Mouse (Mus musculus): ENCODE data around the gene Chchd5. TPM values are rescaled to one million over a fixed set of nuclear protein-coding genes. Genes with fewer than 3 reads are reported as not detected.

Gene Chchd5
- 15.7 and 19.4 TPM in 2 replicates for total RNA-seq (2015)
- total RNA-seq (2017): 16.8 and 17.8 TPM in 2 replicates

GRCm38 (mm10) chr2:129129412-129129929 is at the start of gene Chchd5:
TSS of gene Chchd5 (plus strand) at chr2:129129700.
- peak; percentile 97 for ATAC-seq (replicated peaks; ENCODE audit: poor library complexity)

GRCm38 (mm10) chr2:129081097-129081496 is 48.4 kb upstream of the Chchd5 start:
- ATAC-seq (replicated peaks; ENCODE audit: poor library complexity): no peak

DNA sequence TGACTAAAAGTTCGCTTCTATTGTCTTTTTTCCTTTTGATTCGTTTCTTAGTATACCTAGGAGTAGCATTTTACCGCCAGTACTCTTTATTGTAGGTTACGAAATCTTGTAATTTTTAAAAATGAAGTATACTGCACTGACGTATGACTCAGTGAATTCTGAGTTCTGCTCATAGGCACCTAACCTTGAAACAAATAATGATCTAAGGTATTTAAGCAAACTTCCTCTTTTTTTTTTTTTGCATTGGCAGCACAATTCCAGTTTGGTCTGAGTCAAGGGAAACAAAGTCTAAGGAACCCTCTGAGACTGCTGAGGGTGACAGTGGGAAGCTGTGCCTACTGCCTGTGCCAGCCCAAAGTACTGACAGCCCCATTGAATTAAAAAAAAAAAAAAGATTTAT is 46.0 kb upstream of the Chchd5 start:
- no peak for ATAC-seq (replicated peaks; ENCODE audit: poor library complexity)

- ATAC-seq (replicated peaks; ENCODE audit: poor library complexity): peak; percentile 31; the same call in 1 of the 2 replicates
Measured at GRCm38 (mm10) chr2:129084959-129085358, 44.5 kb upstream of the Chchd5 start.

- ATAC-seq (replicated peaks; ENCODE audit: poor library complexity): peak; percentile 11; the same call in 1 of the 2 replicates
Measured at GRCm38 (mm10) chr2:129087520-129087919, 42.0 kb upstream of the Chchd5 start.

GRCm38 (mm10) chr2:129090370-129090769 is 39.1 kb upstream of the Chchd5 start:
- ATAC-seq (replicated peaks; ENCODE audit: poor library complexity): no peak

DNA sequence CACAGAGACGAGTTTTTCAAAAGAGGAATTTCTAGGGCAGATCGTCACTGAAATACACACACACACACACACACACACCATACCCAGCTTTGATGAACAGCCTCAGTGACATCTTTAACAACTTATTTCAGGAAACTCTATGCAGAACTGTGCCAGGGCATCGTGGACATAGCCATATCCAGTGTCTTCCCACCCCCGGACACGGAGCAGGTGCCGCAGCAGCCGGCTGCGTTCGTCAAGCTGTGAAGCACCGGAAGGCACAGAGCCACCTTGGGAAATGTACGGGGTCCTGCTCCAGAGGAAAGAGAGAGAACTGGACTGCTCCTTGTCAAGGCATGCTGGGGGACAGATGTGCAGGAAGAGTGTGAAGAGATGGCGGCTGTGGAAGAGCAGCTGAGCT is 36.7 kb upstream of the Chchd5 start:
- ATAC-seq (replicated peaks; ENCODE audit: poor library complexity): no peak

GRCm38 (mm10) chr2:129093926-129094724 is 35.4 kb upstream of the Chchd5 start:
- ATAC-seq (replicated peaks; ENCODE audit: poor library complexity): no peak

DNA sequence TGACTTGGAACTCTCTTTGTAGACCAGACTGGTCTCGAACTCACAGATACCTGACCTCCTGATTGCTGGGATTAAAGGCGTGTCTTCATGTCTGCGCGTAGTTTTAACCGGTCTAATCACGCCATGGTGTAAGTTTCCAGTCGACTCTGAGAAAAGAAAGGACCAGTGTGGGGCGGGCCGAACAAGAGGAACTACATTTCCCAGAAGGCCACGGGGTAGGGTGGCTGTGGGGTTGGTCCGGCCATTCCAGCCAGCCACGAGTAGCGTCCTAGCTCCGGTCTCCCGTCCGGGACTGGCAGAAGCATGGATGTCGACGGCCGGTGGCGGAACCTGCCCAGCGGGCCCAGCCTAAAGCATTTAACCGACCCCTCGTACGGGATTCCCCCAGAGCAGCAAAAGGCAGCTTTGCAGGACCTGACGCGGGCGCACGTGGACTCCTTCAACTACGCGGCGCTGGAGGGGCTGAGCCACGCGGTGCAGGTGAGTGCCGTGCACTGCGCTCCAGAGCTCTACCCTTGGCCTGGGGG is 28.7 kb upstream of the Chchd5 start, which contains the start of gene Polr1b:
Polr1b (plus strand) TSS at position 212 of the 527 bp plus-strand sequence.
- peak; percentile 99 for ATAC-seq (replicated peaks; ENCODE audit: poor library complexity)

- no peak for ATAC-seq (replicated peaks; ENCODE audit: poor library complexity)
Measured at GRCm38 (mm10) chr2:129112924-129113323, 16.6 kb upstream of the Chchd5 start.

- no peak for ATAC-seq (replicated peaks; ENCODE audit: poor library complexity)
Measured at GRCm38 (mm10) chr2:129115706-129116367, 13.7 kb upstream of the Chchd5 start.

DNA sequence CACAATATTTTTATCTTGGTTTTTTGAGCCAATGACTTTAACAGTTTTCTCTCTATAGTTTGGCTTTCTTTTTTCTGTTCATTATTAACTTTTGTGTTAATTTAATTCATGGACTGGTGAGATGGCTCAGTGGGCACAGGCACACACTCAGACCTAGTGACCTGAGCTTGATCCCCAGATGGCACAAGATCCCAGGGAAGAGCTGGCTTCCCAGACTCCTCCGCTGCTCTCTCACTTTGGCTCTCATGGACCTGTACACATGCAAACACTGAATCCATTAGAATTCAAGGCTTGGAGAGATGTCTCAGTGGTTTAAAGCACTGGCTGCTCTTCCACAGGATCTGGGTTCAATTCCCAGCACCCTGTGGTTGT is 13.1 kb upstream of the Chchd5 start:
- ATAC-seq (replicated peaks; ENCODE audit: poor library complexity): no peak

DNA sequence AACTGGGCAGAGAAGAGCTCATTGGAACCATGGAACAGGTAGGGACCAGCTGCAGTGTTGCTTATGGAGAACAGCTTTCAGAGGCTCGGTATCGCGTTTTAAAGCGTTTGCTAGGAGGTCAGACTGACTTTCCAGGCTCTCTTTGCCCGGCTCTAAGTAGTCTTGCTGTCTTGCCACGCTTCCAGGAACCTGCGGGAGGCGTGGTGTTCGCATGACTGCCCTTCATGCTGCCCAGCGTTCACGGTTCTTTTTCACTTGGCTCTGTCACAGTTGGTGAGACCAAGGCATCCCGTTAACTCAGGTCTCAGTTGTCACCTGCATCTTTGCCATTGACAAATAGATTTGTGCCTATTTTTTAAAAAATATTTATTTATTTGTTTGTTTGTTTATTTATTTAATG is 11.4 kb upstream of the Chchd5 start:
- ATAC-seq (replicated peaks; ENCODE audit: poor library complexity): no peak

DNA sequence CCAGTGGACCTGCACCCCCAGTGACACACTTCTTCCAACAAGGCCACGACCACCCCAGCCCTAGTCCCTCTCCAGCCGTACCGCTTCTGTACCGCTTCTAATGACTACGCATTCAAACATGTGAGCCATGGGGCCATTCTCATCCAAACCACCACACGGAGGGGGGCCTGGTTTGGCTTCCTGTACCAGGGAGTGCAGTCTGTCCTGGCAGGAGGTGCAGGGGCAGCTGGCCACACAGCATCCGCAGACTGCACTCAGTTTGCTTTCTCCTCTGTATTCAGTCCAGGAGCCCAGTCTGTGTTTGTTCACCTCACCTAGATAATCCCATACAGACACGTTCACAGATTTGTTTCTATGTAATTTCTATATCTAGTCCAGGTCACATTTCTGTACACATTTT is 7.5 kb upstream of the Chchd5 start:
- no peak for ATAC-seq (replicated peaks; ENCODE audit: poor library complexity)

DNA sequence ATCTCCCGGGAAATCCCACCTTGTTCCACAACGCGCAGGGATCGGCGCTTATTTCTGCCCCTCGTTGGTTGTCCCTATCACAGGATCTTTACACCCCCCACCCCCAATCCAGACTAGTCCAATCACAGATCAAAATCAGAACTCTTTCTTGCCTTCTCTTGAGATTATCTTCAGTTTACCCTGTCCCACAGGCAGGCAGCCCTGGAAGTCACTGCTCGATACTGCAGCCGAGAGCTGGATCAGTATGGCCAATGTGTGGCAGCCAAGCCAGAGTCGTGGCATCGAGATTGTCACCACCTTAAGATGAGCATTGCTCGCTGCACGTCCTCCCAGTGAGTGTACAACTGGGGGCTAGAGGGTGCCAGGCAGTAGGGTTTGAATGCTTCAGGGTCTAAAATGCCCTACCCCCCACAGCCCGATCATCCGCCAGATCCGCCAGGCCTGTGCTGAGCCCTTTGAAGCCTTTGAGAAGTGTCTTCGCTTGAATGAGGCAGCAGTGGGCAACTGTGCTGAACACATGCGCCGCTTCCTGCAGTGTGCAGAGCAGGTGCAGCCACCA is 566 bp downstream of the Chchd5 start:
- peak; percentile 15 for ATAC-seq (replicated peaks; ENCODE audit: poor library complexity)

- ATAC-seq (replicated peaks; ENCODE audit: poor library complexity): no peak
Measured at GRCm38 (mm10) chr2:129130776-129131175, 1.3 kb downstream of the Chchd5 start.

- ATAC-seq (replicated peaks; ENCODE audit: poor library complexity): no peak
Measured at GRCm38 (mm10) chr2:129132231-129132630, 2.7 kb downstream of the Chchd5 start.

DNA sequence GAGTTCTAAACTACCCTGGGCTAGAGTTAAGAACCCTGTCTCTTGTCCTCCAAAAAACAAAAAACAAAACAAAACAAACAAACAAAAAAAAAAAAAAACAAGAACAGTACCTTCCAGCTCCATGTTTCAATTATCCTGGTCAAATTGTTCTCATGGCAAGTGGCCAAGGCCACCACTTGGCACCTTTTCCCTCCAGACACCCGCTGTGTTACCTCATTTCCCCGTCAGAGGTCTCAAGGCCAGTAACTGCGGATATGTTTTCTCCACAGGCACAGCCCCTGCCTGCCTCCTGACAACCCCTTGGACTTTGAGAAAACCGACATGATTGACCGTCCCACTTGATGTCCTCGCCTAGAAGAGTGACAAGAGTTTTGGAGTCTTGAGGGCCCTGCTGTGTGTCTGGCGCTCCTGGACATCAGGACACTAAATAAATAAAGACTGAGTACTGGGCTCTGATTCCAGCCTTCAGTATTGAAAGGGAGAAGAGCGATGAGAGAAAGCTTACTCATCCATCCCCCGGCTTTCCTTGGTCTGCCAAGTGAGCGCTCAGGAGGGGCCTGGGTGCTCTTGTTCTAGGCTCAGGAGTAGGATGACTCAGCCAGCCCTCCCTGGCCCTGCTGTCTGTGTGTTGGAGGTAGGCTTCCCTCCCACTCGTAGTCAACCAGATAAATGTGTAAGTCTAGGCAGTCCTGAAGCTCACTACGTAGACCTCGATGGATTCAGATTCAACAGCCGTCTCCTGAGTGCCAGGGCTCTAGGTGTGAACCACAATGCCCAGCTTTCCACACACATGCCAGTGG is 3.7 kb downstream of the Chchd5 start:
- ATAC-seq (replicated peaks; ENCODE audit: poor library complexity): no peak

DNA sequence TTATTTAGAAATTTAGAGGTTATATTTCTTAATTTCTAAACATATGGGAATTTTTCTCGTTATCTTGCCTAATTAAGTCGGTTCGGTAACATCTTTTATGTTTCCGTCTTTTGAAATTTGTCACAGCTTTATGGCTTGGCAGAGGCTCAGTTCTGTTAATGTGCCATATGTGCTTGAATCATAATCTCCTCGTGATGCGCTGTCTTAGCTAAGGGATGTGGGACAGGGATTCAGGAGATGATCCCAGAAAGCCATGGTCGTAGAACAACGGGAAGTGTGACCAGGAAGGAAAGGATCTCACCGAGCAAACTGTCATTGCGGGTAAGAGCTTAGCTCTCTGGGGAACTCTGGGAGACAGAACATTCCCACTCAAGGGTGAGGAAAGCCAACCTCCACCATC is 10.4 kb downstream of the Chchd5 start:
- ATAC-seq (replicated peaks; ENCODE audit: poor library complexity): no peak

GRCm38 (mm10) chr2:129148836-129149235 is 19.3 kb downstream of the Chchd5 start:
- no peak for ATAC-seq (replicated peaks; ENCODE audit: poor library complexity)

GRCm38 (mm10) chr2:129150386-129150785 is 20.9 kb downstream of the Chchd5 start:
- ATAC-seq (replicated peaks; ENCODE audit: poor library complexity): no peak
